Mouse (Mus musculus) MEL (cell line): ENCODE results near the gene Dnajb5. TPM values are rescaled to one million over a fixed set of nuclear protein-coding genes. Genes with fewer than 3 reads are reported as not detected.

Experiments
- DNase-seq: peaks from one replicate; pipeline ENCODE4 v3.0.0; 2011; ENCODE audit warnings: low read depth, low spot score
- H3K27ac ChIP-seq: 2 replicates; pipeline ENCODE4 v1.5.1; 2012; ENCODE audit warnings: low read depth, mild to moderate bottlenecking, control low read depth, low read length, moderate library complexity; ENCODE audit not compliant: control insufficient read depth
- H3K27me3 ChIP-seq, 2 experiments: fragments of 150-350 bp in 1 of 2; sonication (generic) in 1 of 2; 2 replicates each; pipeline ENCODE4 v1.6.1; 2012; ENCODE audit warnings: low read length in 2 of 2, mild to moderate bottlenecking in 2 of 2, improper control_type of control experiment in 1 of 2, moderate library complexity in 1 of 2; ENCODE audit not compliant: insufficient read depth in 2 of 2, control insufficient read depth in 1 of 2
- H3K36me3 ChIP-seq, 2 experiments: 2 replicates each; pipeline ENCODE4 v1.6.1; 2012 to 2014; ENCODE audit warnings: low read length in 2 of 2, improper control_type of control experiment in 1 of 2, inconsistent platforms in 1 of 2, mild to moderate bottlenecking in 1 of 2; ENCODE audit not compliant: insufficient read depth in 2 of 2, control insufficient read depth in 1 of 2
- H3K4me1 ChIP-seq, 2 experiments: fragments of 150-350 bp in 1 of 2; sonication (generic) in 1 of 2; 2 replicates each; pipeline ENCODE4 v1.6.1; 2012; ENCODE audit warnings: low read length in 2 of 2, improper control_type of control experiment in 1 of 2, mild to moderate bottlenecking in 1 of 2; ENCODE audit not compliant: insufficient read depth in 2 of 2, control insufficient read depth in 1 of 2
- H3K4me3 ChIP-seq, 2 experiments: fragments of 150-350 bp in 1 of 2; sonication (generic) in 1 of 2; 2 replicates each; pipeline ENCODE4 v1.5.1; 2012; ENCODE audit warnings: low read depth in 2 of 2, low read length in 2 of 2, mild to moderate bottlenecking in 2 of 2, moderate library complexity in 2 of 2, control low read depth in 1 of 2, improper control_type of control experiment in 1 of 2; ENCODE audit not compliant: control insufficient read depth in 1 of 2, insufficient read depth in 1 of 2
- H3K79me2 ChIP-seq: 2 replicates; pipeline ENCODE4 v1.6.1; 2012; ENCODE audit warnings: mild to moderate bottlenecking, low read length, moderate library complexity; ENCODE audit not compliant: control insufficient read depth, poor library complexity, insufficient read depth
- H3K9ac ChIP-seq: 2 replicates; pipeline ENCODE4 v1.6.1; 2012; ENCODE audit warnings: low read depth, mild to moderate bottlenecking, control low read depth, low read length, moderate library complexity; ENCODE audit not compliant: control insufficient read depth, poor library complexity, severe bottlenecking
- H3K9me3 ChIP-seq: fragments of 150-350 bp; sonication (generic); replicated peaks from 2 replicates; pipeline ENCODE4 v1.6.1; 2012; ENCODE audit warnings: mild to moderate bottlenecking, low read length, improper control_type of control experiment, moderate library complexity; ENCODE audit not compliant: insufficient read depth
- CHD1 ChIP-seq: IDR thresholded peaks from 2 replicates; pipeline ENCODE4 v1.6.1; 2012; ENCODE audit warnings: low read depth, mild to moderate bottlenecking, inconsistent platforms, low read length, improper control_type of control experiment
- CTCF ChIP-seq, 3 experiments: IDR thresholded peaks in 2 of 3; conservative IDR thresholded peaks in 1 of 3; 2 replicates each; pipeline ENCODE4 v1.5.1; 2011 to 2012; ENCODE audit warnings: low read length in 3 of 3, low read depth in 2 of 3, mild to moderate bottlenecking in 2 of 3, improper control_type of control experiment in 1 of 3, inconsistent platforms in 1 of 3, mixed read lengths in 1 of 3, moderate library complexity in 1 of 3; ENCODE audit not compliant: control insufficient read depth in 1 of 3, insufficient read depth in 1 of 3, poor library complexity in 1 of 3, severe bottlenecking in 1 of 3
- E2F4 ChIP-seq: IDR thresholded peaks from 2 replicates; pipeline ENCODE4 v1.6.1; 2011; ENCODE audit warnings: low read depth, low read length, improper control_type of control experiment, borderline replicate concordance
- ELF1 ChIP-seq: IDR thresholded peaks from 2 replicates; pipeline ENCODE4 v1.6.1; 2014; ENCODE audit warnings: low read depth, mild to moderate bottlenecking, inconsistent platforms, low read length, improper control_type of control experiment, moderate library complexity
- EP300 ChIP-seq, 2 experiments: IDR thresholded peaks; 2 replicates each; pipeline ENCODE4 v1.6.1; 2011; ENCODE audit warnings: improper control_type of control experiment in 2 of 2, low read length in 2 of 2, low read depth in 1 of 2, mild to moderate bottlenecking in 1 of 2
- ETS1 ChIP-seq: IDR thresholded peaks from 2 replicates; pipeline ENCODE4 v1.6.1; 2012; ENCODE audit warnings: low read depth, mild to moderate bottlenecking, inconsistent platforms, low read length, improper control_type of control experiment, moderate library complexity
- GATA1 ChIP-seq: IDR thresholded peaks from 2 replicates; pipeline ENCODE4 v1.6.1; 2011; ENCODE audit warnings: low read depth, low read length, improper control_type of control experiment
- MAZ ChIP-seq: IDR thresholded peaks from 2 replicates; pipeline ENCODE4 v1.6.1; 2012; ENCODE audit warnings: low read depth, mild to moderate bottlenecking, inconsistent platforms, low read length, improper control_type of control experiment
- MYB ChIP-seq: IDR thresholded peaks from 2 replicates; pipeline ENCODE4 v1.6.1; 2011; ENCODE audit warnings: mild to moderate bottlenecking, low read depth, low read length, improper control_type of control experiment
- MYC ChIP-seq: IDR thresholded peaks from 2 replicates; pipeline ENCODE4 v1.6.1; 2011; ENCODE audit warnings: low read depth, mild to moderate bottlenecking, low read length, improper control_type of control experiment, moderate library complexity
- NELFE ChIP-seq: IDR thresholded peaks from 2 replicates; pipeline ENCODE4 v1.6.1; 2011; ENCODE audit warnings: low read depth, low read length, improper control_type of control experiment
- NRF1 ChIP-seq: IDR thresholded peaks from 2 replicates; pipeline ENCODE4 v1.6.1; 2014; ENCODE audit warnings: low read depth, mild to moderate bottlenecking, inconsistent platforms, low read length, improper control_type of control experiment, moderate library complexity; ENCODE audit not compliant: poor library complexity, insufficient read depth, severe bottlenecking
- POLR2A ChIP-seq, 2 experiments: IDR thresholded peaks; 2 replicates each; pipeline ENCODE4 v1.6.1; 2011 to 2012; ENCODE audit warnings: low read length in 2 of 2, mild to moderate bottlenecking in 2 of 2, control low read depth in 1 of 2, improper control_type of control experiment in 1 of 2, low read depth in 1 of 2, moderate library complexity in 1 of 2; ENCODE audit not compliant: control insufficient read depth in 1 of 2, insufficient read depth in 1 of 2, poor library complexity in 1 of 2
- POLR2AphosphoS2 ChIP-seq: IDR thresholded peaks from 2 replicates; pipeline ENCODE4 v1.6.1; 2011; ENCODE audit warnings: low read length, improper control_type of control experiment
- POLR2AphosphoS5 ChIP-seq: IDR thresholded peaks from 2 replicates; pipeline ENCODE4 v1.6.1; 2012; ENCODE audit warnings: low read depth, borderline replicate concordance, mild to moderate bottlenecking, inconsistent platforms, low read length, moderate library complexity, mixed read lengths
- RAD21 ChIP-seq: IDR thresholded peaks from 2 replicates; pipeline ENCODE4 v1.6.1; 2011; ENCODE audit warnings: mild to moderate bottlenecking, low read depth, low read length, improper control_type of control experiment
- SIN3A ChIP-seq: IDR thresholded peaks from 2 replicates; pipeline ENCODE4 v1.6.1; 2012; ENCODE audit warnings: low read length, improper control_type of control experiment, inconsistent platforms
- TCF12 ChIP-seq: IDR thresholded peaks from 2 replicates; pipeline ENCODE4 v1.6.1; 2014; ENCODE audit warnings: low read depth, mild to moderate bottlenecking, inconsistent platforms, low read length, improper control_type of control experiment, moderate library complexity
- USF2 ChIP-seq, 2 experiments: IDR thresholded peaks; 2 replicates each; pipeline ENCODE4 v1.6.1; 2011 to 2012; ENCODE audit warnings: improper control_type of control experiment in 2 of 2, low read length in 2 of 2, borderline replicate concordance in 1 of 2, inconsistent platforms in 1 of 2, low read depth in 1 of 2, mild to moderate bottlenecking in 1 of 2; ENCODE audit not compliant: insufficient read depth in 1 of 2
- ZC3H11A ChIP-seq: IDR thresholded peaks from 2 replicates; pipeline ENCODE4 v1.6.1; 2012; ENCODE audit warnings: low read depth, mild to moderate bottlenecking, inconsistent platforms, low read length, improper control_type of control experiment
- ZKSCAN1 ChIP-seq: IDR thresholded peaks from 2 replicates; pipeline ENCODE4 v1.6.1; 2012; ENCODE audit warnings: low read depth, mild to moderate bottlenecking, inconsistent platforms, low read length, improper control_type of control experiment, moderate library complexity
- ZMIZ1 ChIP-seq: IDR thresholded peaks from 2 replicates; pipeline ENCODE4 v1.6.1; 2012; ENCODE audit warnings: low read depth, mild to moderate bottlenecking, inconsistent platforms, low read length, improper control_type of control experiment, moderate library complexity
- polyA plus RNA-seq, 2 experiments: library from polyadenylated mRNA; stranded (reverse) in 1 of 2; unstranded in 1 of 2; fragments of >175 nt in 1 of 2; fragments of >200 nt in 1 of 2; gene quantifications; 2 replicates each; pipeline versions ENCODE4 v1.2.1 to v1.2.4; 2012; ENCODE audit warnings: low replicate concordance in 2 of 2, low read depth in 1 of 2; ENCODE audit not compliant: insufficient read length in 2 of 2, insufficient read depth in 1 of 2, missing spikeins in 1 of 2
- total RNA-seq: library from RNA; depleted of rRNA; stranded (reverse); fragments of 300-350 nt; gene quantifications from 2 replicates; pipeline ENCODE4 v1.2.3, GENCODE M21; 2012

Gene Dnajb5
- total and polyA plus RNA-seq, 3 experiments: 0.73 to 1.8 TPM; not detected in 1

GRCm38 (mm10) chr4:42950065-42950558 is 498 bp downstream of the Dnajb5 start:
- Histone ChIP-seq H3K9me3 (no peaks in the 10 kb centered on the region), H3K79me2 (no peaks in the 10 kb centered on the region; the same call in 1 of the 2 replicates), H3K4me3 (peak overlapping the region; percentile 70 to 77), H3K27me3 (no peaks in the 10 kb centered on the region), H3K9ac (peak overlapping the region; percentile 79), H3K36me3 (no peaks in the 10 kb centered on the region), H3K4me1 (peaks cover 0 to 8% of the 10 kb centered on the region in 2 experiments; a peak in 1 of 4 replicates), H3K27ac (peak overlapping the region; percentile 32; the same call in 1 of the 2 replicates)
- DNase-seq: peak; percentile 87
- TF ChIP-seq ETS1: peak; percentile 68
- TF ChIP-seq POLR2AphosphoS5: no peak
- TF ChIP-seq MAZ: peak; percentile 21; the same call in 1 of the 2 replicates
- TF ChIP-seq TCF12: 0 out of 2 replicates have a peak, but pooled peaks have one; percentile 2
- TF ChIP-seq EP300 (IDR thresholded peaks at IDR 0.05; ENCODE audit: low read depth in 1 of 2, low read length in 2 of 2): no peak
- no peak for TF ChIP-seq ZKSCAN1
- peak in 1 of 2 experiments; percentile 5; a peak in 1 of 4 replicates for TF ChIP-seq POLR2A (IDR thresholded peaks at IDR 0.05; ENCODE audit: control insufficient read depth in 1 of 2, insufficient read depth in 1 of 2, low read depth in 1 of 2, low read length in 2 of 2, poor library complexity in 1 of 2)
- TF ChIP-seq ELF1: 0 out of 2 replicates have a peak, but pooled peaks have one; percentile 8
- TF ChIP-seq NELFE: peak; percentile 38; the same call in 1 of the 2 replicates

GRCm38 (mm10) chr4:42951206-42952195 is 1.9 kb downstream of the Dnajb5 start:
- Histone ChIP-seq H3K9me3 (no peaks in the 10 kb centered on the region), H3K4me1 (peaks cover 0 to 5% of the 10 kb centered on the region in 2 experiments; a peak in 1 of 4 replicates), H3K27ac (no peak overlapping the region), H3K4me3 (no peak overlapping the region), H3K9ac (no peak overlapping the region), H3K36me3 (no peaks in the 10 kb centered on the region), H3K27me3 (no peaks in the 10 kb centered on the region), H3K79me2 (no peaks in the 10 kb centered on the region; the same call in 1 of the 2 replicates)
- no peak for TF ChIP-seq SIN3A
- no peak for TF ChIP-seq POLR2A (IDR thresholded peaks at IDR 0.05; ENCODE audit: control insufficient read depth in 1 of 2, insufficient read depth in 1 of 2, low read depth in 1 of 2, low read length in 2 of 2, poor library complexity in 1 of 2)
- no peak for TF ChIP-seq USF2 (IDR thresholded peaks at IDR 0.05; ENCODE audit: borderline replicate concordance in 1 of 2, insufficient read depth in 1 of 2, low read depth in 1 of 2, low read length in 2 of 2)
- TF ChIP-seq E2F4: no peak
- no peak for TF ChIP-seq GATA1
- TF ChIP-seq CTCF (IDR thresholded peaks at IDR 0.05 in 2 of 3, conservative IDR thresholded peaks at IDR 0.05 in 1 of 3; ENCODE audit: control insufficient read depth in 1 of 3, insufficient read depth in 1 of 3, low read depth in 2 of 3, low read length in 3 of 3, poor library complexity in 1 of 3, severe bottlenecking in 1 of 3): no peak
- no peak for TF ChIP-seq POLR2AphosphoS2
- TF ChIP-seq RAD21: no peak
- no peak for TF ChIP-seq NELFE
- TF ChIP-seq TCF12: no peak
- TF ChIP-seq MYC: no peak
- no peak for TF ChIP-seq MYB
- TF ChIP-seq ZC3H11A: no peak
- TF ChIP-seq CHD1: no peak
- no peak for TF ChIP-seq NRF1
- TF ChIP-seq ZMIZ1: no peak
- no peak for TF ChIP-seq EP300 (IDR thresholded peaks at IDR 0.05; ENCODE audit: low read depth in 1 of 2, low read length in 2 of 2)
- TF ChIP-seq ELF1: no peak
- DNase-seq: no peak
